Mouse (Mus musculus): ENCODE results near the gene Nr4a1.

The Nr4a1 gene

DNA sequence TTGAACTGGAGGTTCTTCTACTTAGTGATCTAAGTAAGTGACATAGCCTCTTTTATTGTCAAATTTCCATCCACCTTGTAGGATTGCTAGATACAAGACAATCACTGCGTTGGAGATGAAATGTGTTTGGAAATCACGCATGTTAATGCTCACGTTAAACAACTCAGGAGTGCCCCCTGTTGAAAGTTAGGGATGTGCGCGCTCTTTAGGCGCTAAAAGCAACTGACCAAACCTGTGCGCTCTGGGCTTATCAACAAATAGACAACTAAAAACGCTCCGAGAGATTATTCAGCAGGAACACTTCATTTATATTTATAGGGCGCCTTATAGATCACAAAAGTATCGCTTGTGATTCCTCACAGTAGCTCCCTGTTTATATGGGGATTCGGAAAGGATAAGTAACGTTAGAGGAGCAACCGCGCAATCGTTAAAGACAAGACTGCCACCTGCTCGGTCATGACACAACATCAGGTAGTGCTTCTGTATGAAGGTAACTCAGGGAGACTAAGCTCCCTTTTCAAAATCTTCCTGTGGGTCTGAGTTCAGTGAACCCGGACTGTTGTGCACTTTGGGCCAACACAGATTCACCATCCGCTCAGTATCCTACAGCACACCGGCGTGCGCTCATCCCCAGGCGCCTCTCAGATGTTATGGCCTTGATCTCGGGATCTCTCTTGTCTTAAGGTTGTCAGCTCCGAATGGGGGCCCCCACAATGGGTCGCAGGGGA is 29.3 kb downstream of the Nr4a1 start:
- TF ChIP-seq GATA4 (IDR thresholded peaks at IDR 0.05; ENCODE audit: insufficient replicate concordance, low read length) = no peak

DNA sequence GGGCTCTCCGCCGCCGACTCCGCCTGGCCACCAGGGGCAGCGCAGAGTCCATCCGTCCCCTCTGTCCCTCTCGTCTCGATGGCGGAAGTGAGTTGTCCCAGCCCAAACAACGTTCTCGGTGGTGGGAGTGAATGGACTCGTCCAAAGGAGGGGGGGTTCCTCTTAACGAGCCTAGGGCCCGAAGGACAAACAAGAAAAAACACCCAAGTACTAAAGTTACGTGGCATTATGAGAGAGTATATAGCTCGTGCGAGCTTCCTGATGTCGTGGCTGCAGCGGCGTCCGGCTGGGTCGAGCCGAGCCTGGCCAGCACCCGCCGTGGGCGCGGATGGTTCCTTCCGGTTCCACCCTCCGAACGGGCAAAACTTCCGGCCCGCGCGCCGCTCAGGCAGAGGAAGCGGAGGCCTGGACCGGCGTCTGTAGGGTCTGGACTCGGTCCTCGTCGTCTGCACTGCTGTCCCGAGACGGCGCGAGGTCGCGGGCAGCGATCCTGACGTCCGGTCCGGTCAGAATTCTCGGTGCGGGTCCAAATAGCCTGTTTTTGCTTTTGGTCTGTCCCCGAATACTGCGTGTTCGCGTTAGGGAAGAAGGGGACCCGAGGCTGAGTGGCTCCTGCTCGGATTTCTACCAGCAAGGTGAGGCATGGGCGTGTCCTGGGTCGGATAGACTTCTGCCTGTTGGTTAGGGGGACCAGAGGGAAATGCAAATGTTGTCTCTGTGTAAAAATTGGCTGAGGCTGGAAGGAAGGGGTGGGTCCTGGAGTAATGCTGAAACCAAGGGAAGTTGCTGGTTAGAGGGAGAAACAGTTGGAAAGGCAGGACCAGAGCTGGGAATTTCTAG is 30.1 kb downstream of the Nr4a1 start, which contains the start of gene Atg101:
TSS of gene Atg101 (plus strand) at position 362 of the 840 bp plus-strand sequence.
- no peak for TF ChIP-seq GATA4 (IDR thresholded peaks at IDR 0.05; ENCODE audit: insufficient replicate concordance, low read length)

DNA sequence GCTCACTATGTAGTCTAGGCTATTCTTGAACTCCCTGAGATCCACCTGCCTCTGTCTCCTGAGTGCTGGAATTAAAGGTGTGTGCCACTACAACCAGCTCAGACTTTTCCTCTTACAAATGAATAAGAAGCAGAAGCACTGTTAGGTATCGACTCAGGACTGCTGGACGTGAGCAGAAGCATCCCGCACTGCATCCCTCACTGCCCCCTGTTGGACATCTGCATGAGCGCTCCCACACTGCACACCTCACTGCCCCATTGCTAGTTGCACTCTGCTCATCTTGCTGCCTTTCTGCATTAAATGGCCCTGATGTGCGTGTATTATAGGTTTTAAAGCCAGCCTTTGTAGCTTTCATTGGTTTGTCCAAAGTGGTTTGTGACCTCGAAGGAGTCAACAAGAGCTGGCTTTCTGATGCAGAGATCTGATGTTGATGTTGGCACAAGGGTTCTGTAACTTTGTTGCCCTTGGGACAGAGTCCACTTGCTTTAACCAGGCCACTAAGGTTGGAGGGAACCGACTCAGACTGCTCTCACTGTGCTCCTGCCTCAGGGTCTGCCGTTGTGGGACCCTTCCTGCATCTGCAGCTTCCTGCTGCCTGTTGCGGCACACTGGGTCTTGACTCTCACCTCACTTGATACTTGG is 32.2 kb downstream of the Nr4a1 start:
- no peak for TF ChIP-seq GATA4 (IDR thresholded peaks at IDR 0.05; ENCODE audit: insufficient replicate concordance, low read length)

DNA sequence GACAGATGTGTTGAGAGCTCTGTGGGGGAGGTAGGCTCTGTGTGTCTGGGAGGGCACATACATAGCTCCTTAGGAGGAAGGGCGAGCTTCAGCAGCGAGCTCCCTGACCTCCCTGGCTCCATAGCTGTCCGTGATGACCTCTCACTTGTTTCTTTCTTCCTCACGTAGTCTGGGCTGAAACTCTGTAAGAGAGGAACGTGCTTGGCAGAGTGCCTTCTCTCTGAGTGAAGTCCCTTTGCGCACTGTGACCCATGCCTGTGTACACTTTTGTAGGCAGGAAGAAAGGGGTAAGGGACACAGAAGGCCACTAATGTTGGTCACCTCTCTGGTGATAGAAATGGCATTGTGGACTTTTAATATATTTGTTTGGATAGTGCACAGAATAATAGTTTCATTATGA is 33.3 kb downstream of the Nr4a1 start:
- no peak for TF ChIP-seq GATA4 (IDR thresholded peaks at IDR 0.05; ENCODE audit: insufficient replicate concordance, low read length)

DNA sequence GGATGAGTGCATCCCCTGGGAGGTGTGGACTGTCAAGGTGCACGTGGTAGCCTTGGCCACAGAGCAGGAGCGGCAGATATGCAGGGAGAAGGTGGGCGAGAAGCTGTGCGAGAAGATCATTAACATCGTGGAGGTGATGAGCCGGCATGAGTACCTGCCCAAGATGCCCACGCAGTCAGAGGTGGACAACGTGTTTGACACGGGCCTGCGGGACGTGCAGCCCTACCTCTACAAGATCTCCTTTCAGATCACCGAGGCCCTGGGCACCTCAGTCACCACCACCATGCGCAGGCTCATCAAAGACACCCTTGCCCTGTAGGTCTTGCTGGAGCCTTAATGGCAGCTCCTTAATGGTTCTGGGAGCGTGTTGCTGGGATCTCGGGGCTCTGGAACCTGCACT is 36.3 kb downstream of the Nr4a1 start:
- TF ChIP-seq GATA4 (IDR thresholded peaks at IDR 0.05; ENCODE audit: insufficient replicate concordance, low read length) = no peak

DNA sequence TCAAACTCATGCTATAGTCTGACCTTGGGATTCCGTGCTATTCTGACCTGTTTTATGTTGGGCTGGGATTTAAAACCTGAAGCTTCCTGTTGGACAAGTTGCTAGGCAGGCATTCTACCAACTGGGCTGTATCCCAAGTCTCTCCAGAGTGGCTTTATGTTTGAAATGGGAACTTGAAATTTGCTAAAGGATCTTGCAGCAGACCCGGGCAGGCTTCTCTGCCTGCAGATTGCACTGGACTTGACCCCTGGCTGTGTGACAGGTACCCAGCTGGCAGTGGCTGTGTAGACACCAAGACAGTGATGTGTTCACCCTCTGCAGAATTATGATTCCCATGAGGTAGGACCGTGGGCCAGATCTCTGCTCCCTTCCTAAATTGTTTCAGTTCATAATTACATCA is 37.9 kb downstream of the Nr4a1 start:
- no peak for TF ChIP-seq GATA4 (IDR thresholded peaks at IDR 0.05; ENCODE audit: insufficient replicate concordance, low read length)

DNA sequence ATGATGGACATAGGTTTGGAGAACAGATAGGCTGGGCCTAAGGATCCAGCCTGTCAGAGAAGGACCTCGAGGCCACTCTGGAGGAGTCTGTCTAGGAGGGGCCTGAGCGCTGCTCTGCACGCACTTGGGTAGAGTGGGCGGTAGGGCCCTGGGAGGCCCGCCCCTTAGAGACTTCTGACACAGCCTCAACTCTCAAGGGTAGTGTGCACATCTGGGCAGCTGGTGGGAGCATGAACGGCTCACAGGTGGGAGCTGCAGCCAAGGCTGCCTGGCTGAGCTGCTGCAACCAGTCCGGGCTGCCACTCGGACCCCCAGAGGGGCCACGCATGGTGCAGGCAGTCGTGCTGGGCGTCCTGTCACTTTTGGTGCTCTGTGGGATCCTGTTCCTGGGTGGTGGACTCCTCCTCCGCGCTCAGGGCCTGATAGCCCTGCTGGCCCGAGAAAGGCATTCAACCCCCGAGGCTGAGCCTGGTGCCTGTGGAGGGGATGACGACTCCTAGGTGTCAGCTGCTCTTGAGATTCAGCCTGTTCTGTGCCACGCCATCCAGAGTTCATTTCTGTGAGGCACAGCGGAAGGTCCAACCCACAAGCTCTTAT is 39.1 kb downstream of the Nr4a1 start, which contains the start of gene 6030408B16Rik:
TSS of gene 6030408B16Rik (plus strand) at position 188 of the 597 bp plus-strand sequence.
- no peak for TF ChIP-seq GATA4 (IDR thresholded peaks at IDR 0.05; ENCODE audit: insufficient replicate concordance, low read length)

DNA sequence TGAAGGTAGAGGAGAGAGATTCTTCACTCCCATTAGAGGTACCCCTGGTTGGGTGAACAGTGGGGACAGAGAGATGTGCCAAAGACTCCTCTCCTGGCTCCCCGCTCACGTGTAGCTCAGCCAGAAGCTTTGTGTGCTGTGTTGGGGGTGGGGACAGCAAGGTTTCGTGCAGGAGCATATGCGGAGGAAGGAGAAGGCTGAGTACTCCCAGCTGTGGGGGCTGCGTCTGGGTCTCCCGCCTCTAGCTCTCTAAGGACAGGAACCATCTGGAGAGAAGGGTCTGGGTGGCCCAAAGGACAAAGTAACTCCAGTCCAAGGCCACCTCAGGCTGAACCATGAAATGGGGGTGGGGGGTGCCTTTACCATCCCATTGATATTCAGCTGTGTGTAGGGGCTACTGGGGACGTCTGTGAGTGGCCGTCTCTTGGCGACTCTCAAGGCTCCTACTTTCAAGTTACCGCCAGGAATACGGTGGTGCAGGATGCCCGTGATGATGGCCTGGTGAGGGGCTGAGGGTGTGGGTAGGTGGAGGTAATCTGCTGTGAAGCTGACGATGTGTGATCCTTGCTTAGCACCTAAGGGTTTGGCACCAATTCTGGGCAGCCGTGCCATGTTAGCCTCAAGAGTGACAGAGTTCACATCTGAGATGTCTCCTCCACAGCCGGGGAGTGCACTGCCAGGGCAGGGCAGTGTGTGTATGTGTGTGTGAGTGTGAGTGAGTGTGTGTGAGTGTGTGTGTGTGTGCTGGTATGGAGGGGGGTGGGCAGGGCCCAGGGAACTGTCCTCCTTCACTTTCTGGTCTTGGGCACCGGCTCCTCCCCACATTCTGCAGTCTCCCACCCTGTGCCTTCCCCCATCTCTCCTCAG is 40.2 kb downstream of the Nr4a1 start:
- no peak for TF ChIP-seq GATA4 (IDR thresholded peaks at IDR 0.05; ENCODE audit: insufficient replicate concordance, low read length)

DNA sequence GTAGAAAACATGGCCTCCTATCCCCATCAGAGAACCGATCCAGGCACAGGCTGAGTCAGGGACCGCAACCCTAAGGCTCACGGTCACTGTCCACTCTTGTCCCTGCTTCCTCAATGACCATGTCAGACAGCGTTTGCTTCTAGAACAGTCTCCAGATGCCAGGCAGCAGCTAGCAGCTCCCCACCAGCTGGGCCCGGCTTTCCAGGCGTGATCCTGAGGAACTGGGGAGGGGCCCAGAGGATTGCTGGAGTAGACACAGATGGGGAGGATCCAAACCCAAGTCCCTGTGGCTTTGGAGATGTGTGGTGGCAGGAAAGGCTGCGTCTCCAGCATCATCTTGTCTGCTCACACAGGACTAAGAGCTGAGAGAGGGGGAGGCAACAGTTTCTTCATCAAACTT is 41.0 kb downstream of the Nr4a1 start:
- no peak for TF ChIP-seq GATA4 (IDR thresholded peaks at IDR 0.05; ENCODE audit: insufficient replicate concordance, low read length)

DNA sequence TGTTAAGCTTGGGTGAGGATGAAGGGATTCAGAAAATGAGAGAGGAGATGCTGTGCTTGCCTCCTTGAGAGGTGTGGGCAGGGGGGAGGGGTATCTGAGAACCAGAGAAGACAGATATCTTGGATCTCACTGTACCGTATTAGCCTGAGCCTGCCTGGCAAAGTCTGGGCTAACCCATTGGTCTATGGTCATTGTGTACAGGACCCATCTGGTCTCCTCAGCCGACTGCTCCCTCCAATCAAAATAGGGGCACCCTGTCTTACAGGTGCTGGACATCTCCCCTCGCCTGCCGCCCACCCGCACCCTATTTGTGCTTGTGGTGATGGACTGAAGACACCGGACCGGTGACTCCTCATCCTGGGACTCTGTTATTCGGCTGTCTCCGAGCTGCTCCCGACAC is 41.5 kb downstream of the Nr4a1 start:
- TF ChIP-seq GATA4 (IDR thresholded peaks at IDR 0.05; ENCODE audit: insufficient replicate concordance, low read length) = no peak

DNA sequence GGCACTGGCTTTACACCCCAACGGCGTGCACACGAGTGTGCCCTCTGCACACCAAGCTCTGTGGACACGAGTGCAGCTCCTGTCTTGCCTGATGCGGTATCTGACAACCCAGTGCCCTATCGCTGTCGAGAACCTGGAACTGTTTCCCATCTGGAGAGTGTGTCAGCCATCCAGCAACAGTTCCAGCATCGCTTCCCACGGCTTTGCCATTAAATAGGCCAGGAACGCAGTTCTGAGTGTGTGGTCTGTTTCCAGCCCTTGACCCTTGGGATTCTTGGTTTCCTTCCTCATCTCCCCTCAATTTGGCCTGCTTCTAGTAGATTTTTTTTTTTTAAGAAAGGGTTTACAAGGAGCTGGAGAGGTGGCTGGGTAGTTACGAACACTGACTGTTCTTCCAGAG is 42.0 kb downstream of the Nr4a1 start:
- no peak for TF ChIP-seq GATA4 (IDR thresholded peaks at IDR 0.05; ENCODE audit: insufficient replicate concordance, low read length)

DNA sequence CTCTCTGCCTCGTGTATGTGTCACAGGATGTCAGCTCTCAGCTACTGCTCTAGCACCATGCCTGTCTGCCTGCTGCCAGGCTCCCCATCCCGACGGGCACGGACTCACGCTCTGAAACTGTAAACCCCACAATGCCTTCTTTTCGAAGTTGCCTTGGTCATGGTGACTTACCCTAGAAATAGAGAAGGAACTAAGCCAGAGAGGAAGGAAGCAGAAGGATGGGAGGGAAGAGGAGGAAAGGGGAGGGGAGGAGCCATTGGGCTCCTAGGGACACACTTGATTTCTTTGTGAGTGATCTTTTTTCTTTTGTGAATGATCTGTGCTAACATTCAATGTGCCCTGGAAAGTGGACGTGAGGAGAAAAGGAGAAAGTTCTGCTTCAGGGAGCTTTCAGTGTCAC is 43.9 kb downstream of the Nr4a1 start:
- TF ChIP-seq GATA4 (IDR thresholded peaks at IDR 0.05; ENCODE audit: insufficient replicate concordance, low read length) = no peak

DNA sequence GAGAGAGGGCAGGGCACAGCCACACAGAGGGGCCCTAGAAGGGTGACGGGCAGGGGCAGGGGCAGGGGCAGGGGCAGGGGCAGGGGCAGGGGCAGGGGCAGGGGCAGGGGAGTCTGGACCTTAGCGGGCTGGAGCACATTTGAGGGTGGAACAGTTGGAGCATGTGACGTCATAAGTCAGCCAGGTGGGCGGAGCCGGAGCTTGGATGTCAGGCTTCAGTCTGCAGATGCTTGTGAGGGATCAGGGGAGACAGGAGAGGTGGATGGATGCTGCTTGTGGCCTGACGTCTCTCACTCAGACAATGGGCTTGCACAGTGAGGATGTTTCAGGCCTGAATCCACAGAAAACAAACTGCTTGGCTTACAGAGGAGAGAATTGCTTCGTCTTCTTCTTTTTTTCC is 44.5 kb downstream of the Nr4a1 start:
- TF ChIP-seq GATA4 (IDR thresholded peaks at IDR 0.05; ENCODE audit: insufficient replicate concordance, low read length) = no peak

DNA sequence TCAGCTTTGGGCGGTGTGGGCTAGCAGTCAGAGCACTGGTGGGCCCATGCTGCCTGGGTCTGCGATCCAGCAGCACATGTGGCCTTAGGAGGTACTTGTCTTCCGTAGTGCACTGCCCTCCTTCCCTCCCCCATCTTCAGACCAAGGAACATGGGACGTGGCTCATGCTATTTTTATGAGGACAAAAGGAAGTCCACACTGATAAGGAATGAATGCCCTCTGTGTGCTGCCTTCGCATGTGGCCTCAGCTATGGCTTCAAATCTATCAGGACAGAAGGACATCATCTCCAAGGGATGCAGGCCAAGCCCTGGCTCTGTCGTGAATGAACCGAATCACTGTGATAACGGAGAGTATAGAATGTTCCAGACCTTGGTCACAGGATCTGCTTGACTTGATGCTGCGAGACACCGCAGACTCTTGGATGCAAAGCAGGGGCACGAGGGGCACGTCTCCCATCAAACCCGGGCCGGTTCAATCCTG is 45.5 kb downstream of the Nr4a1 start:
- peak; percentile 96 for TF ChIP-seq GATA4 (IDR thresholded peaks at IDR 0.05; ENCODE audit: insufficient replicate concordance, low read length)
